Mouse (Mus musculus): ENCODE results near the gene Zbtb20.

DNA sequence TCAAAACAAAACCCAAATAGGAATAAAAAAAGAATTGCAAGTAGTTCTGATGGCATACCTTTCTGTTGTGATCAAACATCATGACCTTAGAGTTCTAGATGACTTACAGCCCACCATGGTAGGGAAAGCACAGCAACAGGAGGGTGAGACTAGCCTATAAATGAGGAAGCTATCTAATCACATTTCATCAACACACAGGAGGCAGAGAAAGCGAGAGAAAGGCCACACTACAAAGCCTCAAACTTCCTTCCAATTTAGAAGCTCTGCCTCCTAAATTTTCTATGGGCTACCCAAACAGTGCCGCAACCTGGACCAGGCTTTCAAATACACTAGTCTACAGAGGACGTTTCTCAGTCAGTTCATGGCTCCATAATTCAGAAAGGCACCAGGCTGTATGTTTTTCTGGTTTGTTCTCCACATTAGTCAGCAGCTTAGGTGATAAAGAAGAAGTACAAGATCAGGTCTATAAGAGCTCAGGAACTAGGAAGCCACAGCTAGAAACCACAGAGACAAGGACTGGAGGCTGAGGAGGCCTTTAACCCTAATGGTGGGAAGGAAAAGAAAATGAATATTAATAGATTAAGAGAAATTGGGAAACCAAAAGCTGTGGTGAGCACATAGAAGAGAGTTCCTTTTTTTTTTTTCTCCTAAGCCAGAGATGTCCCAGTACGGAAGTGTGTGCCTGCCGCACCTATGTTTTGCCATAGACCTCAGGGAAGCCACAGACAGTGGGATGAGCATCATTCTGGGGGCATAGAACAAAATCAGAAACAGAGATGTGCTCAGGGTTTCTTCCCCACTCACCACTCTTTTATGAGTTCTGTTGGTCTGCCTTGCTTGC lies 572.7 kb downstream of the Zbtb20 start:
- TF ChIP-seq GATA1 (IDR thresholded peaks at IDR 0.05; ENCODE audit: low read length) (no peak), TAL1 (IDR thresholded peaks at IDR 0.05; ENCODE audit: low read length) (no peak)

Data from erythroblast, embryonic 14.5 days (primary cell).